Mouse (Mus musculus) bone marrow, adult 2 months (tissue): ENCODE measurements around the gene Nme7.

ENCODE experiments used
- CTCF ChIP-seq: fragments of 200-500 bp; IDR thresholded peaks from 2 replicates; pipeline ENCODE4 v1.5.1; 2011; ENCODE audit warnings: low read length, control low read depth; ENCODE audit not compliant: control insufficient read depth, insufficient read depth
- POLR2A ChIP-seq: fragments of 200-500 bp; IDR thresholded peaks from 2 replicates; pipeline ENCODE4 v1.6.1; 2011; ENCODE audit warnings: low read depth, mild to moderate bottlenecking, control low read depth, low read length, borderline replicate concordance; ENCODE audit not compliant: control insufficient read depth

- TF ChIP-seq POLR2A (no peak), CTCF (no peak)
Measured at GRCm38 (mm10) chr1:164480755-164481644, 177.1 kb downstream of the Nme7 start.
